Mouse (Mus musculus): ENCODE results near the gene Vmn2r113. TPM values are rescaled to one million over a fixed set of nuclear protein-coding genes. Genes with fewer than 3 reads are reported as not detected.

The Vmn2r113 gene
- not detected for polyA plus RNA-seq (2012; fragmentation: generic; extraction: Trizol)

DNA sequence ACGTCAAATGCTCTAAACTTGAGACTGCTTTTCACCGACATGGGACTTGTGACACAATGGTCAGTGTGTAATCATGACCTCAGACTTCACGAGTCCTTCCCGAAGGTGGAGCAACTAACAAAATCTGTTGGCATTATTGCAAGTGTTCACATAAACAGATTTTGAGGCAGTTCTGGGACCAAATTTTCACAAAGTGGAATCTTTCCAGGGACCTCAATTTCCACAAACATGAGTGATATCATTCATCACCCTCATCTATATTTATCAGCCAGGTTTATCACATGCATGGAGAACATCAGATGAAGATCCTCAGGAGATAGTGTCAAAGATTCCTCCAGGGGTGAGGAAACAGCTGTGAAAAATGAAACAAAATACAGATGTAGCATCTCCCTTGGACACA lies at the start of gene Vmn2r113:
Vmn2r113 (plus strand) TSS at position 301 of the 400 bp plus-strand sequence.

Other genes with a start within 250 kb of the Vmn2r113 start
- 1 to 10 TPM in 1 of 2 experiments, under 1 TPM in 1; 0.09 to 1.7 TPM for gene Zfp945, start 75.8 kb upstream of the Vmn2r113 start, polyA plus RNA-seq (2012; fragmentation: generic; extraction: Trizol)
- gene Vmn2r-ps130, start 118.2 kb downstream of the Vmn2r113 start, polyA plus RNA-seq (2012; fragmentation: generic; extraction: Trizol): not detected

Measured in C3H10T1/2 (cell line).